Mouse (Mus musculus) stomach, embryonic 14.5 days (tissue): ENCODE measurements around the gene Srpr. TPM values are rescaled to one million over a fixed set of nuclear protein-coding genes. Genes with fewer than 3 reads are reported as not detected.

ENCODE experiments used
- ATAC-seq: fragments of 200-750 bp; cut with Nextera tagmentation; 2 replicates; pipeline ENCODE4 v1.8.0; 2017; ENCODE audit warnings: low read depth, moderate TSS enrichment; ENCODE audit not compliant: insufficient number of reproducible peaks, insufficient read depth, low FRiP score
- H3K27ac ChIP-seq: fragments of 300-500 bp; sonication (generic); 2 replicates; pipeline ENCODE4 v1.5.1; 2014; ENCODE audit warnings: mild to moderate bottlenecking, low read length, moderate library complexity, mixed read lengths
- H3K27me3 ChIP-seq: fragments of 300-500 bp; sonication (generic); 2 replicates; pipeline ENCODE4 v1.6.1; 2014; ENCODE audit warnings: low read length, control low read depth, mixed read lengths; ENCODE audit not compliant: control insufficient read depth, insufficient read depth
- H3K36me3 ChIP-seq: fragments of 300-500 bp; sonication (generic); 2 replicates; pipeline ENCODE4 v1.6.1; 2014; ENCODE audit warnings: mild to moderate bottlenecking, control low read depth, low read length, moderate library complexity, mixed read lengths; ENCODE audit not compliant: control insufficient read depth, insufficient read depth
- H3K4me1 ChIP-seq: fragments of 300-500 bp; sonication (generic); 2 replicates; pipeline ENCODE4 v1.6.1; 2014; ENCODE audit warnings: low read length, control low read depth, mixed read lengths; ENCODE audit not compliant: control insufficient read depth, insufficient read depth
- H3K4me2 ChIP-seq: fragments of 300-500 bp; sonication (generic); replicated peaks from 2 replicates; pipeline ENCODE4 v1.6.1; 2014; ENCODE audit warnings: low read depth, low read length, control low read depth
- H3K4me3 ChIP-seq: fragments of 300-500 bp; sonication (generic); 2 replicates; pipeline ENCODE4 v1.5.1; 2014; ENCODE audit warnings: low read depth, low read length, control low read depth
- H3K9ac ChIP-seq: fragments of 300-500 bp; sonication (generic); replicated peaks from 2 replicates; pipeline ENCODE4 v1.6.1; 2014; ENCODE audit warnings: low read depth, mild to moderate bottlenecking, control low read depth, low read length, moderate library complexity, mixed read lengths
- H3K9me3 ChIP-seq: fragments of 300-500 bp; sonication (generic); 2 replicates; pipeline ENCODE4 v1.6.1; 2016; ENCODE audit warnings: low read depth, low read length, control low read depth; ENCODE audit not compliant: control insufficient read depth
- WGBS: fragments of 180-500 bp; shearing (Covaris S2); extraction: QIAGEN DNeasy Blood & Tissue Kit; methylation state at CpG from one replicate; pipeline ENCODE4 v1.1.7; 2014; 5-methylcytosine and 5-hydroxymethylcytosine counted together
- polyA plus RNA-seq: library from polyadenylated mRNA; unstranded; fragments of >200 nt; fragmentation: Nextera tagmentation; extraction: Ambion mirVana; gene quantifications from 2 replicates; pipeline ENCODE4 v1.2.1, GENCODE M21; 2014

The Srpr gene
- polyA plus RNA-seq, 1 experiment from 2014 or later: 141 TPM

GRCm38 (mm10) chr9:35164142-35164874 is 35.7 kb upstream of the Srpr start:
- WGBS: 67% methylated on average over 5 of the region's 5 CpGs
- no peaks in the 10 kb centered on the region for H3K9me3 ChIP-seq
- H3K27me3 ChIP-seq: no peaks in the 10 kb centered on the region
- ATAC-seq: no peak
- H3K4me3 ChIP-seq: no peak overlapping the region
- H3K4me2 ChIP-seq: no peak overlapping the region
- no peaks in the 10 kb centered on the region for H3K4me1 ChIP-seq
- H3K36me3 ChIP-seq: peaks cover 3% of the 10 kb centered on the region; the same call in 1 of the 2 replicates
- no peak overlapping the region for H3K27ac ChIP-seq
- H3K9ac ChIP-seq: no peak overlapping the region

GRCm38 (mm10) chr9:35166144-35166797 is 33.7 kb upstream of the Srpr start:
- no peaks in the 10 kb centered on the region for H3K4me1 ChIP-seq
- ATAC-seq: no peak; the same call in 1 of the 2 replicates
- no peak overlapping the region for H3K27ac ChIP-seq
- WGBS: 26% methylated on average over 3 of the region's 3 CpGs
- H3K4me3 ChIP-seq: no peak overlapping the region
- no peaks in the 10 kb centered on the region for H3K27me3 ChIP-seq
- no peak overlapping the region for H3K9ac ChIP-seq
- H3K9me3 ChIP-seq: no peaks in the 10 kb centered on the region
- no peak overlapping the region for H3K4me2 ChIP-seq
- H3K36me3 ChIP-seq: peaks cover 9% of the 10 kb centered on the region; the same call in 1 of the 2 replicates

- no peak overlapping the region for H3K4me2 ChIP-seq
- 63% methylated on average over 9 of the region's 9 CpGs for WGBS
- no peak overlapping the region for H3K4me3 ChIP-seq
- no peaks in the 10 kb centered on the region for H3K4me1 ChIP-seq
- no peaks in the 10 kb centered on the region for H3K9me3 ChIP-seq
- H3K27ac ChIP-seq: no peak overlapping the region
- no peak overlapping the region for H3K9ac ChIP-seq
- H3K36me3 ChIP-seq: peaks cover 9% of the 10 kb centered on the region; the same call in 1 of the 2 replicates
- no peak; the same call in 1 of the 2 replicates for ATAC-seq
- no peaks in the 10 kb centered on the region for H3K27me3 ChIP-seq
Measured at GRCm38 (mm10) chr9:35166798-35167635, 33.0 kb upstream of the Srpr start.

GRCm38 (mm10) chr9:35170071-35170470 is 29.9 kb upstream of the Srpr start:
- Histone ChIP-seq H3K36me3 (peaks cover 9% of the 10 kb centered on the region; the same call in 1 of the 2 replicates), H3K4me3 (no peak overlapping the region), H3K4me1 (no peaks in the 10 kb centered on the region; the same call in 1 of the 2 replicates), H3K27me3 (no peaks in the 10 kb centered on the region), H3K4me2 (no peak overlapping the region), H3K27ac (no peak overlapping the region), H3K9ac (no peak overlapping the region), H3K9me3 (no peaks in the 10 kb centered on the region)
- 90% methylated on average over 7 of the region's 7 CpGs for WGBS
- no peak for ATAC-seq

GRCm38 (mm10) chr9:35173331-35173730 is 26.6 kb upstream of the Srpr start:
- no peak for ATAC-seq
- Histone ChIP-seq H3K27me3 (no peaks in the 10 kb centered on the region), H3K4me3 (no peak overlapping the region), H3K27ac (no peak overlapping the region), H3K9me3 (no peaks in the 10 kb centered on the region), H3K4me2 (no peak overlapping the region), H3K4me1 (no peaks in the 10 kb centered on the region; the same call in 1 of the 2 replicates), H3K9ac (no peak overlapping the region), H3K36me3 (peaks cover 9% of the 10 kb centered on the region; the same call in 1 of the 2 replicates)
- 73% methylated on average over 1 of the region's 1 CpGs for WGBS

- H3K4me1 ChIP-seq: no peaks in the 10 kb centered on the region; the same call in 1 of the 2 replicates
- under 1% methylated on average over 38 of the region's 38 CpGs for WGBS
Measured at GRCm38 (mm10) chr9:35175251-35176123, 24.5 kb upstream of the Srpr start, which contains the start of gene Dcps. Gene Dcps, minus strand, starts transcription at chr9:35176061.

GRCm38 (mm10) chr9:35176124-35176659 is 23.8 kb upstream of the Srpr start:
- H3K27ac ChIP-seq: no peak overlapping the region
- H3K4me1 ChIP-seq: no peaks in the 10 kb centered on the region; the same call in 1 of the 2 replicates
- peak overlapping the region; percentile 53 for H3K4me3 ChIP-seq
- 46% methylated on average over 14 of the region's 14 CpGs for WGBS
- ATAC-seq: no peak
- H3K36me3 ChIP-seq: no peaks in the 10 kb centered on the region
- no peaks in the 10 kb centered on the region for H3K27me3 ChIP-seq
- H3K4me2 ChIP-seq: peak overlapping the region; percentile 85
- no peak overlapping the region for H3K9ac ChIP-seq
- H3K9me3 ChIP-seq: no peaks in the 10 kb centered on the region

More at GRCm38 (mm10) chr9:35175251-35176123, 24.5 kb upstream of the Srpr start, which contains the start of gene Dcps:
- Histone ChIP-seq H3K4me2 (peak within 1 kb of the TSS; percentile 85), H3K27me3 (no peaks in the 10 kb centered on the region), H3K27ac (peak within 1 kb of the TSS; percentile 84), H3K9me3 (no peaks in the 10 kb centered on the region), H3K36me3 (peaks cover 5% of the 10 kb centered on the region; the same call in 1 of the 2 replicates), H3K9ac (peak within 1 kb of the TSS; percentile 45), H3K4me3 (peak within 1 kb of the TSS; percentile 53)
- peak; percentile 96 for ATAC-seq
